Mouse (Mus musculus) midbrain, embryonic 14.5 days (tissue): ENCODE results near the gene Vstm5. TPM values are rescaled to one million over a fixed set of nuclear protein-coding genes. Genes with fewer than 3 reads are reported as not detected.

Source experiments
- ATAC-seq: fragments of 200-750 bp; cut with Nextera tagmentation; 2 replicates; pipeline ENCODE4 v1.8.0; 2017; ENCODE audit warnings: moderate number of reproducible peaks, moderate library complexity; ENCODE audit not compliant: low FRiP score, low TSS enrichment
- DNase-seq: peaks from one replicate; pipeline ENCODE4 v3.0.0-alpha.2; 2015
- H3K27ac ChIP-seq: fragments of 300-500 bp; sonication (generic); replicated peaks from 2 replicates; pipeline ENCODE4 v1.5.1; 2014; ENCODE audit warnings: mild to moderate bottlenecking, low read depth, low read length, moderate library complexity
- H3K27me3 ChIP-seq: fragments of 300-500 bp; sonication (generic); 2 replicates; pipeline ENCODE4 v1.6.1; 2014; ENCODE audit warnings: low read length, control low read depth, mixed read lengths; ENCODE audit not compliant: control insufficient read depth, insufficient read depth
- H3K36me3 ChIP-seq: fragments of 300-500 bp; sonication (generic); 2 replicates; pipeline ENCODE4 v1.6.1; 2014; ENCODE audit warnings: low read length, control low read depth; ENCODE audit not compliant: control insufficient read depth, insufficient read depth
- H3K4me1 ChIP-seq: fragments of 300-500 bp; sonication (generic); 2 replicates; pipeline ENCODE4 v1.6.1; 2014; ENCODE audit warnings: mild to moderate bottlenecking, antibody characterized with exemption, low read length, control low read depth; ENCODE audit not compliant: control insufficient read depth, insufficient read depth
- H3K4me2 ChIP-seq: fragments of 300-500 bp; sonication (generic); 2 replicates; pipeline ENCODE4 v1.6.1; 2014; ENCODE audit warnings: mild to moderate bottlenecking, low read length, moderate library complexity
- H3K4me3 ChIP-seq: fragments of 300-500 bp; sonication (generic); replicated peaks from 2 replicates; pipeline ENCODE4 v1.5.1; 2014; ENCODE audit warnings: low read depth, low read length
- H3K9ac ChIP-seq: fragments of 300-500 bp; sonication (generic); replicated peaks from 2 replicates; pipeline ENCODE4 v1.6.1; 2014; ENCODE audit warnings: mild to moderate bottlenecking, low read length, moderate library complexity
- H3K9me3 ChIP-seq: fragments of 300-500 bp; sonication (generic); 2 replicates; pipeline ENCODE4 v1.6.1; 2016; ENCODE audit warnings: low read length, control low read depth, mixed read lengths; ENCODE audit not compliant: control insufficient read depth
- WGBS: fragments of 180-500 bp; shearing (Covaris S2); extraction: QIAGEN DNeasy Blood & Tissue Kit; methylation state at CpG from one replicate; pipeline ENCODE4 v1.1.7; 2014; 5-methylcytosine and 5-hydroxymethylcytosine counted together
- polyA plus RNA-seq: library from polyadenylated mRNA; unstranded; fragments of >200 nt; fragmentation: Nextera tagmentation; extraction: Ambion mirVana; gene quantifications from 2 replicates; pipeline ENCODE4 v1.2.1, GENCODE M21; 2014

Gene Vstm5
- polyA plus RNA-seq, 1 experiment from 2014 or later, result 19.8 TPM

- H3K27me3 ChIP-seq, result no peaks in the 10 kb centered on the region
- peaks cover 48% of the 10 kb centered on the region for H3K36me3 ChIP-seq
- peaks cover 30% of the 10 kb centered on the region for H3K4me1 ChIP-seq
- DNase-seq (no peak), ATAC-seq (no peak)
- WGBS, result 52% methylated on average over 2 of the region's 2 CpGs
- H3K4me2 ChIP-seq, result no peak overlapping the region
- no peak overlapping the region for H3K4me3 ChIP-seq
- H3K9ac ChIP-seq, result no peak overlapping the region; the same call in 1 of the 2 replicates
- H3K27ac ChIP-seq, result no peak overlapping the region
- H3K9me3 ChIP-seq, result no peaks in the 10 kb centered on the region
Measured at GRCm38 (mm10) chr9:15308254-15308653, 69.4 kb downstream of the Vstm5 start.

Other genes starting within 250 kb of the Vstm5 start
- gene Panx1, start 193.6 kb upstream of the Vstm5 start, polyA plus RNA-seq, result 205 and 243 TPM in 2 replicates
- gene Hephl1, start 126.9 kb upstream of the Vstm5 start, polyA plus RNA-seq, result not detected in 2 replicates
- gene Med17, start 40.9 kb downstream of the Vstm5 start, polyA plus RNA-seq, result 35.4 and 43.4 TPM in 2 replicates
- gene Taf1d, start 67.2 kb downstream of the Vstm5 start, polyA plus RNA-seq, result 44.0 and 46.1 TPM in 2 replicates
- gene 4931406C07Rik, start 67.4 kb downstream of the Vstm5 start, polyA plus RNA-seq, result 10.7 and 13.4 TPM in 2 replicates
- 15.7 and 16.2 TPM in 2 replicates for gene Cep295, start 118.7 kb downstream of the Vstm5 start, polyA plus RNA-seq